Mouse (Mus musculus): ENCODE measurements around the gene Dact3.

GRCm38 (mm10) chr7:16930850-16931249 is 55.7 kb downstream of the Dact3 start:
- TF ChIP-seq CTCF (IDR thresholded peaks at IDR 0.05; ENCODE audit: borderline replicate concordance, control insufficient read depth, extremely low read depth, insufficient read depth, low read length, poor library complexity) (no peak), POLR2A (IDR thresholded peaks at IDR 0.05; ENCODE audit: control insufficient read depth, extremely low read depth, insufficient read depth, low read length, poor library complexity) (no peak)

All from thymus, adult 2 months (tissue).